Mouse (Mus musculus) liver, embryonic 16.5 days (tissue): ENCODE results near the gene Nucb2. TPM values are rescaled to one million over a fixed set of nuclear protein-coding genes. Genes with fewer than 3 reads are reported as not detected.

Experiments used
- ATAC-seq: fragments of 200-750 bp; cut with Nextera tagmentation; 2 replicates; pipeline ENCODE4 v1.8.0; 2017; ENCODE audit warnings: low read depth, mild to moderate bottlenecking, moderate number of reproducible peaks, moderate library complexity
- H3K27ac ChIP-seq: fragments of 300-500 bp; sonication (generic); 2 replicates; pipeline ENCODE4 v1.5.1; 2014; ENCODE audit warnings: mild to moderate bottlenecking, low read length
- H3K27me3 ChIP-seq: fragments of 300-500 bp; sonication (generic); 2 replicates; pipeline ENCODE4 v1.6.1; 2014; ENCODE audit warnings: low read depth, low read length, mixed read lengths; ENCODE audit not compliant: control insufficient read depth, insufficient read depth
- H3K36me3 ChIP-seq: fragments of 300-500 bp; sonication (generic); 2 replicates; pipeline ENCODE4 v1.6.1; 2014; ENCODE audit warnings: mild to moderate bottlenecking; ENCODE audit not compliant: control insufficient read depth, insufficient read depth
- H3K4me1 ChIP-seq: fragments of 300-500 bp; sonication (generic); 2 replicates; pipeline ENCODE4 v1.6.1; 2014; ENCODE audit warnings: low read depth, low read length, mixed read lengths; ENCODE audit not compliant: control insufficient read depth
- H3K4me2 ChIP-seq: fragments of 300-500 bp; sonication (generic); 2 replicates; pipeline ENCODE4 v1.6.1; 2014; ENCODE audit warnings: low read depth, low read length, mixed read lengths
- H3K4me3 ChIP-seq: fragments of 300-500 bp; sonication (generic); 2 replicates; pipeline ENCODE4 v1.5.1; 2014; ENCODE audit warnings: low read depth, mild to moderate bottlenecking, low read length
- H3K9ac ChIP-seq: fragments of 300-500 bp; sonication (generic); 2 replicates; pipeline ENCODE4 v1.6.1; 2014; ENCODE audit warnings: low read depth, low read length
- H3K9me3 ChIP-seq: fragments of 300-500 bp; sonication (generic); replicated peaks from 2 replicates; pipeline ENCODE4 v1.6.1; 2016; ENCODE audit warnings: low read length; ENCODE audit not compliant: control insufficient read depth
- polyA plus RNA-seq: library from polyadenylated mRNA; unstranded; fragments of >200 nt; fragmentation: Nextera tagmentation; extraction: Ambion mirVana; gene quantifications from 2 replicates; pipeline ENCODE4 v1.2.1, GENCODE M21; 2015

Gene Nucb2
- polyA plus RNA-seq, 1 experiment from 2014 or later, result 3.2 TPM

DNA sequence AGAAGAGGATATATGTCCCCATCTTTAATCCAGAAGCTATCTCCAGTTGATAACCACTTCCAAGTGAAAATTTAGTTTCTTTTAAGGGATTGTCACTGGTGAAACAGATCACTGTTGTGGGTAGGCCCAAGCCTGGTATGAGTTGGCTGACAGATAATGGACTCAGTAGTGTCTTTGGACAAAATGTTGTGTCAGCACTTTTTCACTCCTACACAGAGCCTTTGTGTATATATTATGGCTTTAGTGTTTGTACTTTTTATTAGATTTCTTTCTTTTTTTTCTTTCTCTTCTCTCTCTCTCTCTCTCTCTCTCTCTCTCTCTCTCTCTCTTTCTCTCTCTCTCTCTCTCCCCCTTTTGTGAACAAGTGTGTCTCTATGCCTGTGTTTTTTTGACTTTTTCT lies 52.7 kb downstream of the Nucb2 start:
- no peak overlapping the region for H3K9ac ChIP-seq
- H3K9me3 ChIP-seq, result no peaks in the 10 kb centered on the region
- no peaks in the 10 kb centered on the region for H3K4me1 ChIP-seq
- H3K27ac ChIP-seq, result no peak overlapping the region
- no peak for ATAC-seq
- H3K36me3 ChIP-seq, result no peaks in the 10 kb centered on the region
- no peaks in the 10 kb centered on the region for H3K27me3 ChIP-seq
- no peak overlapping the region for H3K4me3 ChIP-seq
- H3K4me2 ChIP-seq, result no peak overlapping the region

GRCm38 (mm10) chr7:116574551-116574950 lies 70.4 kb downstream of the Nucb2 start:
- no peaks in the 10 kb centered on the region for H3K4me1 ChIP-seq
- H3K27ac ChIP-seq, result no peak overlapping the region
- H3K4me3 ChIP-seq, result no peak overlapping the region
- no peak overlapping the region for H3K9ac ChIP-seq
- no peak overlapping the region for H3K4me2 ChIP-seq
- no peaks in the 10 kb centered on the region for H3K36me3 ChIP-seq
- no peaks in the 10 kb centered on the region for H3K27me3 ChIP-seq
- H3K9me3 ChIP-seq, result no peaks in the 10 kb centered on the region
- ATAC-seq, result no peak

Other genes with a start within 250 kb of the Nucb2 start
- 3.4 and 4.2 TPM in 2 replicates for gene Plekha7, start 196.0 kb upstream of the Nucb2 start, polyA plus RNA-seq
- gene Rps13, start 170.2 kb upstream of the Nucb2 start, polyA plus RNA-seq, result 370 and 434 TPM in 2 replicates
- 4.8 and 5.3 TPM in 2 replicates for gene Pik3c2a, start 60.9 kb upstream of the Nucb2 start, polyA plus RNA-seq